Mouse (Mus musculus): Measurements from ENCODE around the gene Rxfp1.
"Not testable (repeated sequence)": the region's sequence is repeated elsewhere in the genome, so short reads cannot be mapped to it uniquely, and the experiment has no call there.

Rxfp1 gene

DNA sequence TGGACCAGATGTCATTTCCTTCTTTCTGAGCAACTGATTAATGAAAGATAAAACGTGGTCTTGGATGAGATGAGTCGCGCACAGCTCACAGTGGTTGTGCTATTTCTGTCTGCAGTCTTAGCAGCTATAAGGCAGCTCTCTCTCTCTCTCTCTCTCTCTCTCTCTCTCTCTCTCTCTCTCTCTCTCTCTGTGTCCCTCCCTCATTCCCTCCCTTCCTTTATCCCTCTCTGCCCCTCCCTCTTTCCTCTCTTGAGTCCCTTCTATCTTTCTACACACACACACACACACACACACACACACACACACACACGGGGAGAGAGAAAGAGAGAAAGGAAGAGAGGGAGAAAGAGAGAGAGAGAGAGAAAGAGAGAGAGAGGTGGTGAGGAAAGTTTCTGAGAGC, at the start of gene Rxfp1:
Gene Rxfp1, minus strand, starts transcription at position 101 of the 400 bp plus-strand sequence.
- DNase-seq (ENCODE audit: low read depth, low spot score), result no peak

DNA sequence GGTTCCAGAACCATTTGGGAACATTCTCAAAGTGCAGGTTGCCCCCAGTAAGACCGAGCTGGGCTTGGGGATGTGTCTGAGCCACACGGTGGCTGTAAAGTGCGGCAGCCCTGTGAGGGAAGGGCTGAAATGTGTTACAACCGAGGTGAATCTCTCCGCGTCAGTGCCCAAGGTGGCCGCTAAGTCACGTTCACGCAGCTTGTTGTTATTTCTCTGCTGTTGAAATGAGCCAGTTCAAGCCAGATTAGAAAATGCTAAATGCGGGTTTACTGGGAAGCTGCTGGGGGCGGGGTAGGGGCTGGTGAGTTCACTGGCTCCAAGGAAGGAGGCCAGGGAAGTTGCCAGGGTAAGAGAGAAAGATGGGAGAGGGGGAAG, 46.7 kb upstream of the Rxfp1 start:
- DNase-seq (ENCODE audit: low read depth, low spot score), result no peak

DNA sequence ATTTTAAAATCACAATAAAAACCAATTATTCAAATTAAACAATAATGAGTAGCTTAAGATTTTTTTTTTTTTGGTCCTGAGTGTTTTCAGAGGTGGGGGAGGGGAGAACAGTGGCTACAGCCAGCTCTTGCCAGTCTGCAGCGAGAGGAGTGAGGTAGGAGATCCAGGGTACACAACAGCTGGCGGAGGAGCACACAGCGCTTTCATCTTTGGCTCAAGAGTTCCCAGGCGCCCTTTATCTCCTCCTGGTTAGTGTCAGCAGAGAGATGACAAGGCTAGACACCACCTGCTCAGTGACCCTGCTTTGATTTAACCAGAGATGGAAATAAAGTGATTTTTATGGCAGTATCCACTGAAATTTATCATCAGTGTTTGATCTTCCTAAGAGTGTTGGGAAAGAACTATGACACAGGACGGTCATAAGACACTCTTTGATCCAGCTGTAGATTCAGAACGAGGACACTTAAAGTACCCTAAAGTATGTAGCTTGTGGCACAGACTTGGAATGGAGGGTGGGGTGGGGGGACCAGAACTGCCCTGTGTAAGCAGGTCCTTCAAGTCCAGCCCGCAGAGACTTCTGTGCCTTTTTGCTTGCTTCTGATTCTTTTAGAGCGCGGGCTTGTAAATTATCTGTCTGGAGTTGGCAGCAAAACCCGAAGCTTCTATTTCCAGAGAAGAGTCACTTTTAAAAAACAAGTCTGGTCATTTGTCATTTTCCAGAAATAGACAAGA, 46.1 kb upstream of the Rxfp1 start:
- DNase-seq (ENCODE audit: low read depth, low spot score), result no peak

DNA sequence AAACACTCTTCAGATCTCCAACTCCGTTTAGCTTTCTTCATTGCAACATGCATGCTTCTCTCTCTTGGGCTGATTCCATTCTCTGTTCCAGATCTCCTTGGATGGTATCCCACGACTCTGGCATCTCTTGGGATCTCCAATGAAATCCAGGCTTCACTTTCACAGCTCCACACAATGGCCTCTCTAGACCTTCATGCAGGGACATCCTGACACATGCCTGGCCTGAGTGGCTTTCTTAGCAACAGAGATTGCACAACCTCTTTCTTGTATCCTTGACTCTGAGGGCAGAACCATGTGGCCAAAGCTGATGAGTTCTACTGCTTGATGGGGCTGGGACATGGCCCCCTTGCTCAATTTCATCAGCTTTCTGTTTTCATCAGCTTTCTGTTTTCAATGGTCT, 35.0 kb upstream of the Rxfp1 start:
- no peak for DNase-seq (ENCODE audit: low read depth, low spot score)

DNA sequence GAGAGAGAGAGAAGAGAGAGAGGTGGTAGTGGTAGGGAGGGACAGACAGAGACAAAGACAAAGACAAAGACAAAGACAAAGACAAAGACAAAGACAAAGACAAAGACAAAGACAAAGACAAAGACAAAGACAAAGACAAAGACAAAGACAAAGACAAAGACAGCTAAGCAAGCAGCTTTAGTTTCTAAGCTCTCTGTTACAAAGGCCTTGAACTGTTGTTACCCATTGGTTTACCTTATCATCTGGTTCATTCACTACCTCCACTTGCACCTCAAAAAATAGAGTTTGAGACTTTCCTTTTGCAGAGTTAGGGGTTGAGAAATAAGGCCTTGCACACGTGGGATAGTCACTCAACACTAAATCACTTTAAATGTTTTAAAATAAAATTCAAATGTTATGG, 16.1 kb upstream of the Rxfp1 start:
- DNase-seq (ENCODE audit: low read depth, low spot score), result no peak

DNA sequence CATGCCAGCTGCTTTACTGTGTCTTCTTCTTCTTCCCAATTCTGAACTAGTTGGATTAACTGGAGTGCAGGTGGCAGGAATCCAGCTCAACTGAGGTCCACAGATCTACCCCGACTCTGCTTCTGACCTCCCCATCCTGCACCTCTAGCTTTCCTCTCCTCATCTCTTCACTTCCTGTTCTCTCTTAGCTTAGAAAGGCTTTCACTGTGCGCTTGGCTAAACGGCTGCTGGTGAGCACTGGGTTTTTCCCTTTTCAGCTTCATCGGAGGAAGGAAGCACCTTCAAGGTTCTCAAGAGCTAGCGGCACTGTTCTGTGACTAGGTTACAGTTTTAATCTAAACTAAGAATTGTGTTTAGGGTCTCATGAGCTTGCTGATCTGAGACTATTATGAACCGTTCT, 8.9 kb upstream of the Rxfp1 start:
- DNase-seq (ENCODE audit: low read depth, low spot score), result no peak

DNA sequence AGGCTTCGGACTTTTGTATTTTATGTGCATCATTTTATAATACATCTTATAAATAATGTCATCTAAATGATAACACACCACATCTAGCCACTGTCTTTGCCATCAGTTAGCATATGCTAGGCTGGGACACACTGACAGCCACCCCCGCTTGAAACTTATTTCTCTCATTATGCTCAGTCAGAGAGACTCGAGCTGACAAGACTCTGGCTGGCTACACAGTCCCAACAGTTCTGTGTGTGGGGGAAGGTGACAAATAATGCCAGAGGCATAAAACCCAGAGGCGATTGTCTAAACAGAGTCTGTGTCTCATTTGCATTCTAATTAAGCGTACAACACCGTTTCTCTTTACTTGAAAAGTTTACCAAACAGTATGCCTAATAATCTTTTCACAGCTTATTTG, 7.4 kb upstream of the Rxfp1 start:
- no peak for DNase-seq (ENCODE audit: low read depth, low spot score)

DNA sequence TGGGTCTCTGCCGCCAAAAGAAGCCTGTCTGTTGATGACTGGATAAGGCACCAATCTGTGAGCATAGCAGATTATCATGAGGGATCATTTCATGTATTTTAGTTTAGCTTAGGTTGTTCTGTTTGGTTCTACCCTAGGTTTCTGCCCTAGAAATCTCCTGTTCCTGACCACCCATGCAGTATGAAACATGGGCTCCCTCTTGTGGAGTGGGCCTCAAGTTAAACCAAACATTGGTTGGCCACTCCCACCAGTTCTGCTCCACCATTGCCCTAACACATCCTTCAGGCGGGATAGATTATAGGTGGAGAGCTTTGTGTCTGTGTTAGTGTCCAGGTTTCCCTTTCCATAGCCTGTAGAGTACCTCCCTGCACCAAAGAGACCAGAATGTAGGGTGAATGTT, 6.7 kb upstream of the Rxfp1 start:
- DNase-seq (ENCODE audit: low read depth, low spot score), result no peak

DNA sequence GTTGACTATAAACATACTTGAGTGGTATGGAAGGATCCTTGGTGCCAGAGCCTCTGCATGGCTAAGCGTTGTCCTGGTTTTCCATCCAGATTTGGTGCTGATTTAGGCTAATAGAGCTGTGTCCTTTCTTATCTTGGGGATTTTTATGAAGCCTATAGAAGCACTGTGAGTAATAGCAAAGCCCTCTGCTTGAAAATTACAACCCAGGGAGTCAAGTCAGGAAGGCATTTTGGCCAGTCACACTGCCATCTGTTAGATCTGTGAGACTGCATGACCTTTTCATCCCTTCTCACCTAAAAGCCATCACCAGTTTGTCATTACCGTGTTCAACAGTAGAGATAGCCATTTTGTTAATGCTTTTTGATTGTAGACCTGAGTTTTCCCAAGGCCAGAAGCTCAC, 2.7 kb upstream of the Rxfp1 start:
- DNase-seq (ENCODE audit: low read depth, low spot score), result no peak

DNA sequence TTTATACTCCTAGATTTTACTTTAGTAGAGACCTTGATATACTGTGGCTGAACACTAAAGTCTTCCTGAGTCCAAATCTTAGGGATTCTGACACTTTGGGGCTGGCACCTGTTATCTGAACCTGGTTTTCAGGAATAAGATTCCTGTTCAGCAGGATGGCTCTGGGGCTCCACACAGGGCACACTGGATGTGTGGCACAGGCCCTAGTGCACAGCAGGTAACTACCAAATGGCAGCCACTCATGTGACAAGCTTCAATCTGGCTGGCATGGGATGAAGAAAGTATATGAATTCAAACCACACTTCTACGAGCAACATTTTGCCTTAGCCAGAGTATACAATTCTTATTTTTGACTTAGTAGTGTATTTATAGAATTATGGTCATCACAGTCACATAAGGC, 771 bp upstream of the Rxfp1 start:
- DNase-seq (ENCODE audit: low read depth, low spot score), result no peak

DNA sequence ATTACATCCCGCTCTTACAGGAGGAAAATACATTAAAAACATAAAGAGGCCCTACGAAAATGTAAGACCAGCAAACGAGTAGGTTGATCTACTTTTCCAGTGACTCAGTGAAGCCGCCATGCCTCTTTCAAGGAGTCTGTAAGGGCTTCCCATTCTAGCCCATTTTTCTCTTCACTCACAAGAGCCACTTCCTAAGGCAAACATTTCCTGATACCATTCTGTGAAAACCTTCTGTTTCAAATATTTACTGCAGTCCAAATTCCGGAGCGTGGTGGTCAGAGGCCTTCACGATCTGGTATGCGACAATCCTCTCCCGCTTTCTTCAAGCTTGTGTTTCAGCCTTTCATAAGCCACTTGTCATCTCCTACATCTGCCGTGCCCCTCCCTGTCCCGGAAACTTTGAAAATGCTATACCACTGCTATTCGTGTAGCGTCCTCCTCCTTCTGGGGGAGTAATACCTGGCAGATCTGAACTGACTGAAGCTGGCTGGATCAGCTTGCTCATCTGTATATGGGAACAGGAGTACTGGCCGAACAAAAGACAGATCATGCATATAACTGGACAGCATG, 11.1 kb downstream of the Rxfp1 start:
- DNase-seq (ENCODE audit: low read depth, low spot score), result no peak

DNA sequence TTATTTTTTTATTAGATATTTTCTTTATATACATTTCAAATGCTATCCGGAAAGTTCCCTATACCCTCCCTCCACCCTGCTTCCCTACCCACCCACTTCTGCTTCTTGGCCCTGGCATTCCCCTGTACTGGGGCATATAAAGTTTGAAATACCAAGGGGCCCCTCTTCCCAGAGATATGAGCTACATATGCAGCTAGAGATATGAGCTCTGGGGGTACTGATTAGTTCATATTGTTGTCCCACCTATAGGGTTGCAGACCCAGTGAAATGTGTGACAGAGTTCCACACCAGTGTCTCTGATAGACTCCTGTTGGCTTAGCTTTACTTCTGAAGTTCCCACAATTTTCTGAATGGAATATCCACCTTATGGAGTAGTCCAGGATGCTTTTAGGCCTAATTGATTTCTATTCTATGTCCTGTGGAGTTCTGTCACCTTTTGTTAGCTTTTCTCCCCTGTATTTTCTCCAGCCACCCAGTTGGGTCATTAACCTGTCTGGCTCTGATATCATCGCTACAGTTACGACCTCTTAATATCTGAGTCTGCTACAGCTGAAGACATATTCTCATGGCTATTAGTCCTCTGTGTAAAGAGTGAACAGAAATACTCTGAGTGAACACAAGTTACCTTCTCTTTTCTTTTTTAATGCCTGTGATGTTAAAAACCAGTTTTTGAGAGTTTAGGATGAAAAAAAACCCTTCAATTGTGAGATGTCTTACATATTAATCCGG, 16.8 kb downstream of the Rxfp1 start:
- no peak for DNase-seq (ENCODE audit: low read depth, low spot score)

DNA sequence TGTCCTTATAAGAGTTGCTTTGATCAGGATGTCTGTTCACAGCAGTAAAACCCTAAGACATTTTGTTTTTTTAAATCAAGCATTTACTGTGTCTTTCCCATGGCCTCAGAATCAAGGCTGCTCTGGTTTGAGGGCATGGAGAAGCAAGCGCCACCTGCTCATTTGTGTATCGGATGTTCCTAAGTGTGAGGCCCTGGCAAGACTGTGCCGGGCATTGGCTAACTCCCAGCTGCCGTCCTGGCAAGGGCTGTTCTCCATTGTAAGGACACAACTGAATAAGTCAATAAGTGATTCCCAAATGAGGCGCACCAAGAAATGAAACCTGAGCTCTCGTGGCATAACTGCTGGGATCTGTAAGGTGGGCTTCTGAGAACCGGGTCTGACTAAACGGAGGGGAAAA, 31.2 kb downstream of the Rxfp1 start:
- no peak for DNase-seq (ENCODE audit: low read depth, low spot score)

DNA sequence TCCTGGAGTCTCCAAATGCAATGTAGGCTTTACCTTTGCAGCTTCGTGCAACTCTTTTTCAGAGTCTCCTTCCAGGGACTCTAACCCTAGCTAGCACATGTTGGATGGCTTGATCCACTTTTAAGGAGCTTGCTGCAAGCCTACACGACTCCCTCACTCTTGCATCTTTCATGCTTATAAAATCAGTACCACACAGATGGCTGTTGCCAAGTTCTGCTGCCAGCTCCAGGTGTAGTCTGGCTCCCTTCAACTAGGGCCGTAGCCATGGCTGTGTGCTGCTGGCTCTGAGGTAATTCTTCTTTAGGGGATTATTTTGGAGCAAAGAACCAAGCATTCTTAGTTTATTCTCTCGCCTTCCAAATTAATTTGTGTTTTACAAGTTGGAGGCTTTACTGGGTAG, 34.5 kb downstream of the Rxfp1 start:
- no peak for DNase-seq (ENCODE audit: low read depth, low spot score)

DNA sequence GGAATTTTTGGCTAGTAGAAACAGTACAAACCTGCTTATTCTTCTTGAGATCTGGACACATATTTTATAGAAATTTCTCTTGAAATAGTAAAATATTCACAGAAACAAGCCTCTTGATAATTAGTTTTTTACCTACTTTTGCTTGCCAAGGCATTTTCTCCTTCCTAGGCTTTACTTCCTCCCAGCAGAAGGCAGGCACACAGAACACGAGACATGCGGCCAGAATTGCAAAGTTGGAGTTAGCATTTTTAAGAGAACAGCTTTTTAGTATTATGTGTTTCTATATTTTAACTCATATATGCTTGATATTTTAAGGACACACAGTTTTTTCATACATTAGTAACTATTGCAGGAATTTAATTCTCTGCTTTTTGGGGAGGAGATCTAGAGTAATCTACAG, 45.7 kb downstream of the Rxfp1 start:
- no peak for DNase-seq (ENCODE audit: low read depth, low spot score)

DNA sequence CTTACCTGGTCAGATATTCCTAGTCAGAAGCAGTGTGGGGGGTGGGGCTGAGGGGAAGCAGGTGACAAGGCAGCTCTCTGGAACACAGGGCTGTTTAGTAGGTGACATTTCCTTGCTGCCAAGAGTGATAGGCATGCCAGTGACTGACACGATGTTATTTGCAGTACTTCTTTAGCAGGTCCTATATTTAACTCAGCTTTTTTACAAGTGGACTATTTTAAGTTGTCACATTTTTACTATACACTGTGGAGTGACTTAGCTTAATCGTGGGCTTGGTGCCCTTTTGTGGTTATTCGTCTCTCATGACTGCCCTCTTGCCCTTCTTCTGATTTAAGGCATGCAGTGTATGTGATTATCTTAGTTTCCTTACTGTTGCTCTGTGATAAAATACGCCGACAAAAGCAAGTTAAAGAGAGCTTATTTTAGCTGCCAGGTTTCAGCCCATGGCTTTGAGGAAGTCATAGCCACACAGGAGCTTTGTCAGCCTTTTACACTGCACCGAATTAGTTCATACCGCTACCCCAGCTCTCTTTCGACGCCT, 47.5 kb downstream of the Rxfp1 start:
- DNase-seq (ENCODE audit: low read depth, low spot score), result no peak

DNA sequence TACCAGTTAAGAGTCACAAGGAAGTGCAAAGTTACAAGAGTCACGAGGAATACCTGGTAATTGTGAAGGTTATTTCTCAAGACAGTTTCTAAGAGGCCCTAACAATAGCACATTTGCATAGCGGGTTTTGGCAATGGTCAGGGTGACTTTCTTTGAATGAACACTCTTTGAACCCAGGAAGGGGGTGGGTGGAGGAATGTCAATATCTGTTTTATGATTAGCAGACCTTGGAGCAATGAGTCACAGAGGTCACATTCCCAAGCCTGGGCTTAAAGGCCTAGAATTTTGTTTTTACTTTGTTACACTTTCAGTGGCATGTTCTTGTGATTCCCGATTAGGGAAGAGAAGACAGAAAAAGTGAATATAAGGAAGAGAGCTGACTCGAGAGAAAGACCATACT, 49.6 kb downstream of the Rxfp1 start:
- DNase-seq (ENCODE audit: low read depth, low spot score), result not testable (repeated sequence)

DNA sequence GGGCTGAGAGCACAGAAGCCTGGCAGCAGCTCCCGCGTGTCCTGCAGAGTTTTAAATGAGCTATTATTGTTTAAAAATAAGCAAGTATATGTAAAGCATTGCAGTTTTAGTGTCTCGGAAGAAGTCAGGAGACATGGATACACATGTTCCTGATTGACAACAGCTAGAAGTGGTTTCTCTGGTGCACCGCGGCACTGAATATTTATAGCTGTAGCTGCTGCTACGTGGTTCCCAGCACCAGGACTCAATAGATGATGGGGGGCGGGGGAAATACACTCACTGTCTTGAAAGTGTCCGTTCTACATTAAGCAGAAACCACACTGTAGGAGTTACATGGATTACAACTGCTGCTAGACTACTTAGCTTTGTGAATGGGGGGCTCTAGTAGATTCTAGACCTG, 54.2 kb downstream of the Rxfp1 start:
- no peak for DNase-seq (ENCODE audit: low read depth, low spot score)

DNA sequence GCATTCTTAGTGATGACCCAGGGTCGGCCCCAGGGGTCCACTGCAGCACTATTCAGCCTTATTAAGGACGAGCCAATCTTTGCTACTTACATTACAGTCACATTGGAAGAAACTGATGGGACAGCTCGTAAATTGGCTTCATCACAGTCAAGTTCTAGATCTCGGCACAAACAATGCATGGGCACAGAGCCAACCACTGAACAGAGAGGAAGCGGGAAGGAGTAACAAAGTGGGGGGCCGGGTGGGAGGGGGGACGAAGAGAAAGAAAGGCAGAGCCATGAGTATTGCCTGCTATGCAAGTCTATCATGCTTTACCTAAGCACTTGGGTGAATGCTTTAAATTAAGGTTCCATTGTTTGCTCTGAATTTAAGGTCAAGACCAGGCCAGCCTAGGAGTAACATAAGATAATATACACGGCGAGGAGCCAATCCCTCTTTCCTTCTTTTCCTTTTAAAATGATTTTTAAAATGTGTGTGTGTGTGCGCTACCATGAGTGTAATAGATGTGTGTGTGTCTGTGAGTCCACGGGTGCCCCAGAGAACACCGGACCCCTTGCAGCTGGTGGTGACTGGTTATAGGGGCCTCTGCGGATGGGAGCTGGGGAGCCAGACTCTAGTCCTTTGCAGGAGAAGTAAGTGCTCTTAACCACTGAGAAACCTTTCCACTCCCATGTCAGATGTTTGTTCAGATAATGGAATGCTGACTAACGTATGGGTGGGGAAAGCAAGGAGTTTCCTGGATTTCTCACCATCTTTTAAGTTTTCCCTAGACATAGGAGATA, 55.1 kb downstream of the Rxfp1 start:
- DNase-seq (ENCODE audit: low read depth, low spot score), result no peak

DNA sequence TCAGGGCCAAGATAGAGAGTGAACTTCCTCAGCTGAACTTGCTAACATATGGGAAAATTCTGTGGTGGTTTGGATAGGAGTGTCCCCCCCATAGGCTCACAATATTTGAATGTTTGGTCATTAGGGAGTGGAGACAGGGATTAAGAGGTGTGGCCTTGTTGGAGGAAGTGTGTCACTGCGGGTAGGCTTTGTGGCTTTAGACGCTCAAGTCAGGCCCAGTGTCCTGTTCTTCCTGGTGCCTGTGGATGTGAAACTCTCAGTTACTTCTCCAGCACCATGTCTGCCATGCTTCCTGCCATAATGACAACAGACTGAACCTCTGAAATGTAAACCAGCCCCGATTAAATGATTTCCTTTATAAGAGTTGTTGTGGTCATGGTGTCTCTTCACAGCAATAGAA, 61.3 kb downstream of the Rxfp1 start:
- no peak for DNase-seq (ENCODE audit: low read depth, low spot score)

DNA sequence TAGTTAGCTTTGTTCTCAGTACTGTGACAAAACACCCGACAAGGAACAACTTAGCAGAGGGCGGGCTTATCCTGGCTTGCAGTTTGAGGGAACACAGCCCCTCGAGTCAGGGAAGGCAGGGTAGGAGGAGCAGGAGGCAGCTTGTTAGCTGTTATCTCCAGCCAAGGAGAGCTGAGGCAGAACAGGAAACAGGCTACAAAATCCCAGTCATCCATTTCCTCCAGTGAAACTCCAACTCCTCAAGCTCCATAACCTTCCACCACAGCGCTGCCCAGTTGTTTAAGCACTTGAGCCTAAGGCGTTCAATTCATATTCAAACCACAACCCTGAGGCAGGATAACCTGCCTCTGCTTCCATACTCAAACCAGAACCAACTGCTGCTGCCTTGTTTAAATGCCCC, 63.0 kb downstream of the Rxfp1 start:
- DNase-seq (ENCODE audit: low read depth, low spot score), result no peak

DNA sequence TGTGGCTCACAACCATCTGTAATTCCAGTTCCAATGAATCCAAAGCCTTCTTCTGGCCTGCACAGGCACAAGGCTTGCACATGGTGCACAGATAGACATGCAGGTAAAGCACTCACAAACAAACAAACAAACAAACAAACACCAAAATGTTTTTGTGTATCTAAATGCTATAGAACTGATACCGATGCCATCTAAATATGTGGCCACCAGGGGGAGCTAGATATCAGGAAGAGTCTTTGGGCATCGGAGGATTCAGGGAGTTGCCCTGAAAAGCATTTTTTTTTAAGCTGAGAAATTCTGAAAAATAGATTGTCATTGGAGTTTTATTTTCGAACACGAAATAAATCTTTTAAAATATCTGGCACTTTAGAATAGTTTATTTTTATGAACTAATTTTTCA, 64.6 kb downstream of the Rxfp1 start:
- peak; percentile 51 for DNase-seq (ENCODE audit: low read depth, low spot score)

Measured in retina, postnatal 7 days (tissue).